Mouse (Mus musculus): ENCODE results near the gene Gm9887.
"Not testable (repeated sequence)": the region's sequence is repeated elsewhere in the genome, so short reads cannot be mapped to it uniquely, and the experiment has no call there.

The Gm9887 gene

GRCm38 (mm10) chr12:69385542-69386280 lies 13.5 kb upstream of the Gm9887 start:
- DNase-seq (ENCODE audit: low read depth), result no peak

- no peak for DNase-seq (ENCODE audit: low read depth)
Measured at GRCm38 (mm10) chr12:69384606-69385005, 12.3 kb upstream of the Gm9887 start.

GRCm38 (mm10) chr12:69382880-69383279 lies 10.6 kb upstream of the Gm9887 start:
- DNase-seq (ENCODE audit: low read depth), result no peak

GRCm38 (mm10) chr12:69378558-69379454 lies 6.5 kb upstream of the Gm9887 start:
- no peak for DNase-seq (ENCODE audit: low read depth)

GRCm38 (mm10) chr12:69377636-69378035 lies 5.4 kb upstream of the Gm9887 start:
- not testable (repeated sequence) for DNase-seq (ENCODE audit: low read depth)

- no peak for DNase-seq (ENCODE audit: low read depth)
Measured at GRCm38 (mm10) chr12:69377188-69377587, 4.9 kb upstream of the Gm9887 start.

GRCm38 (mm10) chr12:69376132-69376531 lies 3.9 kb upstream of the Gm9887 start:
- DNase-seq (ENCODE audit: low read depth), result no peak

GRCm38 (mm10) chr12:69373850-69374766 lies 1.9 kb upstream of the Gm9887 start:
- DNase-seq (ENCODE audit: low read depth), result no peak

GRCm38 (mm10) chr12:69372731-69373331 lies 573 bp upstream of the Gm9887 start:
- no peak for DNase-seq (ENCODE audit: low read depth)

GRCm38 (mm10) chr12:69371421-69371853 lies 821 bp downstream of the Gm9887 start:
- DNase-seq (ENCODE audit: low read depth), result peak; percentile 67

GRCm38 (mm10) chr12:69370936-69371335 lies 1.3 kb downstream of the Gm9887 start:
- no peak for DNase-seq (ENCODE audit: low read depth)

GRCm38 (mm10) chr12:69367557-69367956 lies 4.7 kb downstream of the Gm9887 start:
- DNase-seq (ENCODE audit: low read depth), result no peak

- no peak for DNase-seq (ENCODE audit: low read depth)
Measured at GRCm38 (mm10) chr12:69366424-69366823, 5.8 kb downstream of the Gm9887 start.

GRCm38 (mm10) chr12:69365757-69366156 lies 6.5 kb downstream of the Gm9887 start:
- no peak for DNase-seq (ENCODE audit: low read depth)

- DNase-seq (ENCODE audit: low read depth), result no peak
Measured at GRCm38 (mm10) chr12:69363899-69364762, 8.1 kb downstream of the Gm9887 start.

- not testable (repeated sequence) for DNase-seq (ENCODE audit: low read depth)
Measured at GRCm38 (mm10) chr12:69363110-69363509, 9.1 kb downstream of the Gm9887 start.

GRCm38 (mm10) chr12:69362388-69362787 lies 9.9 kb downstream of the Gm9887 start:
- DNase-seq (ENCODE audit: low read depth), result no peak

GRCm38 (mm10) chr12:69361919-69362318 lies 10.3 kb downstream of the Gm9887 start:
- DNase-seq (ENCODE audit: low read depth), result no peak

- peak; percentile 95 for DNase-seq (ENCODE audit: low read depth)
Measured at GRCm38 (mm10) chr12:69360997-69361899, 11.0 kb downstream of the Gm9887 start.

GRCm38 (mm10) chr12:69360655-69360996 lies 11.6 kb downstream of the Gm9887 start:
- DNase-seq (ENCODE audit: low read depth), result peak; percentile 64

Data from fibroblast of lung, adult 2 months (primary cell).